Mouse (Mus musculus) erythroblast, embryonic 14.5 days (primary cell): ENCODE results near the gene Tas1r3.

Source experiments
- GATA1 ChIP-seq: IDR thresholded peaks from 2 replicates; pipeline ENCODE4 v1.6.1; 2012; ENCODE audit warnings: low read length, inconsistent platforms, mixed read lengths
- TAL1 ChIP-seq: IDR thresholded peaks from 3 replicates; pipeline ENCODE4 v1.6.1; 2012; ENCODE audit warnings: low read length, inconsistent platforms, mixed read lengths

DNA sequence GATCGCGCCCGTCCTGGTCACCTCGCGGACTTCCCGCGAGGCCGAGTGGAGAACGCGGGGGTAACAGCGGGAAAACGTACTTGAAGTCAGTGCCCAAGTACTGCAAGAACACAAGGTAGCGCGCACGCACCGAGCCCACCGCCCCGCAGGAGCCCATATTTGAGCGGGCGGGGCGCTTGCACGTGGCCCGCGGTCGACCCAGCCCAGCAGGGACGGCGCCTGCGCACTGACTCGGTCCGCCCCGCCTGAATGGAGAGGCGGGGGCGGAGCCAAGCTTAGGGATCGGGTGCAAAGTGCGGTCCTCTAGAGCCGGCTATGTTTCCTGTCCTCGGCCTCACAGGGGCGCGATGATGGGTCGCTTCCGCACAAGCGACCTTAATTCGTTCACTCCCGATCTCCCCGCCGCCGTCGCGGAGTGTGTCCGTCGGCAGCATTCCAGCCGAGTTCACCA is 28.4 kb upstream of the Tas1r3 start, which contains the start of the genes Pusl1 and Acap3:
- TF ChIP-seq GATA1 (no peak), TAL1 (no peak)
